In genomic region chr3:65392421-65392817, GRCm38 (mm10) we compare ENCODE assay signal across 8 mouse cellular contexts. TPM values are rescaled to one million over a fixed set of nuclear protein-coding genes. Genes with fewer than 3 reads are reported as not detected.
DNase-seq lines count a peak whose midpoint lies in the region; ATAC-seq and TF ChIP-seq lines count a peak whose summit lies in the region.

Gene Ssr3 (minus strand): TSS chr3:65392623.

- in situ Hi-C loops in CH12.LX (cut with MboI; ENCODE audit: low pct_ligation_motif_present, low pct_unique_long_range_greater_than_20kb, low sequenced_read_pairs) = loop anchor here (25.0 kb wide), 1 partner anchor 270 kb away; the partner anchor contains the start of gene Lekr1

- TF ChIP-seq POLR2A in CH12.LX (IDR thresholded peaks at IDR 0.05; ENCODE audit: low read depth, low read length) = peak; percentile 88

- no peak for TF ChIP-seq EP300 in CH12.LX (IDR thresholded peaks at IDR 0.05; ENCODE audit: low read length)

- WGBS in forebrain, embryonic 11.5 days = under 1% methylated on average over 36 of the region's 36 CpGs
- WGBS in heart, embryonic 16.5 days = under 1% methylated on average over 36 of the region's 36 CpGs
- under 1% methylated on average over 36 of the region's 36 CpGs for WGBS in liver, embryonic 15.5 days (ENCODE audit: insufficient replicate concordance)
- under 1% methylated on average over 36 of the region's 36 CpGs for WGBS in neural tube, embryonic 12.5 days

- H3K4me2 ChIP-seq in CH12.LX (ENCODE audit: insufficient read depth, low read depth, poor library complexity, severe bottlenecking) = peak within 1 kb of the TSS; percentile 81
- peak within 1 kb of the TSS; percentile 76 for H3K4me2 ChIP-seq in forebrain, embryonic 11.5 days (ENCODE audit: low read depth, low read length, severe bottlenecking)
- peak within 1 kb of the TSS; percentile 87 for H3K4me2 ChIP-seq in heart, embryonic 16.5 days (ENCODE audit: low read depth, low read length)
- H3K4me2 ChIP-seq in liver, embryonic 15.5 days = peak within 1 kb of the TSS; percentile 79
- H3K4me2 ChIP-seq in neural tube, embryonic 12.5 days (replicated peaks) = peak within 1 kb of the TSS; percentile 77

- H3K9ac ChIP-seq in CH12.LX (ENCODE audit: insufficient read depth, low read depth) = peak within 1 kb of the TSS; percentile 92
- H3K9ac ChIP-seq in forebrain, embryonic 11.5 days (ENCODE audit: low read length) = peak within 1 kb of the TSS; percentile 84
- H3K9ac ChIP-seq in heart, embryonic 16.5 days (ENCODE audit: low read length) = peak within 1 kb of the TSS; percentile 91
- H3K9ac ChIP-seq in liver, embryonic 15.5 days = peak within 1 kb of the TSS; percentile 88
- H3K9ac ChIP-seq in neural tube, embryonic 12.5 days = peak within 1 kb of the TSS; percentile 83

- dilution Hi-C loops in CH12.LX (cut with MboI; ENCODE audit: extremely low pct_ligation_motif_present, extremely low pct_unique_long_range_greater_than_20kb, low sequenced_read_pairs) = no loop called here

- peaks cover 37% of the 10 kb centered on the region for H3K79me2 ChIP-seq in CH12.LX (replicated peaks; ENCODE audit: control insufficient read depth, extremely low read depth, insufficient read depth, poor library complexity, severe bottlenecking)

- H3K27me3 ChIP-seq in CH12.LX (replicated peaks) = no peaks in the 10 kb centered on the region
- H3K27me3 ChIP-seq in forebrain, embryonic 11.5 days (ENCODE audit: control insufficient read depth, insufficient read depth, low read length) = no peaks in the 10 kb centered on the region
- no peaks in the 10 kb centered on the region for H3K27me3 ChIP-seq in heart, embryonic 16.5 days (ENCODE audit: control insufficient read depth, insufficient read depth, low read length)
- H3K27me3 ChIP-seq in liver, embryonic 15.5 days = no peaks in the 10 kb centered on the region
- no peaks in the 10 kb centered on the region for H3K27me3 ChIP-seq in neural tube, embryonic 12.5 days (replicated peaks)

- TF ChIP-seq RAD21 in CH12.LX (IDR thresholded peaks at IDR 0.05; ENCODE audit: low read depth, low read length) = no peak

- peak; percentile 99 for ATAC-seq in forebrain, embryonic 11.5 days (replicated peaks; ENCODE audit: low FRiP score)
- peak; percentile 99 for ATAC-seq in heart, embryonic 16.5 days (replicated peaks; ENCODE audit: extremely low read depth, insufficient read depth, low FRiP score)
- peak; percentile 98 for ATAC-seq in liver, embryonic 15.5 days (ENCODE audit: insufficient read depth)
- peak; percentile 100 for ATAC-seq in neural tube, embryonic 12.5 days (ENCODE audit: low FRiP score, low read depth)

- no peaks in the 10 kb centered on the region for H3K9me3 ChIP-seq in CH12.LX (replicated peaks; ENCODE audit: low read length)
- no peaks in the 10 kb centered on the region for H3K9me3 ChIP-seq in forebrain, embryonic 11.5 days (ENCODE audit: control insufficient read depth, low read length)
- no peaks in the 10 kb centered on the region for H3K9me3 ChIP-seq in heart, embryonic 16.5 days (replicated peaks; ENCODE audit: control insufficient read depth, low read length)
- H3K9me3 ChIP-seq in liver, embryonic 15.5 days (replicated peaks) = no peaks in the 10 kb centered on the region
- H3K9me3 ChIP-seq in neural tube, embryonic 12.5 days = no peaks in the 10 kb centered on the region

- DNase-seq in CH12.LX (ENCODE audit: extremely low read depth) = peak; percentile 97
- DNase-seq in c-Kit-positive CD71-positive TER-119-negative erythroid progenitor cells, embryonic 14.5 days (ENCODE audit: low read depth) = peak; percentile 87
- DNase-seq in forebrain, embryonic 11.5 days (ENCODE audit: low spot score) = peak; percentile 96
- DNase-seq in kidney, postnatal 36 days = peak; percentile 97 to 98
- DNase-seq in telencephalon, adult 2 months (ENCODE audit: low read depth, low spot score) = peak; percentile 98

- H3K27ac ChIP-seq in CH12.LX (ENCODE audit: insufficient read depth, low read depth) = peak within 1 kb of the TSS; percentile 55
- peak within 1 kb of the TSS; percentile 60; the same call in 1 of the 2 replicates for H3K27ac ChIP-seq in forebrain, embryonic 11.5 days (ENCODE audit: low read depth, low read length)
- peak within 1 kb of the TSS; percentile 88 for H3K27ac ChIP-seq in heart, embryonic 16.5 days (ENCODE audit: low read length)
- H3K27ac ChIP-seq in liver, embryonic 15.5 days (replicated peaks) = peak within 1 kb of the TSS; percentile 80
- peak within 1 kb of the TSS; percentile 77 for H3K27ac ChIP-seq in neural tube, embryonic 12.5 days

- no peak for TF ChIP-seq CTCF in CH12.LX (conservative IDR thresholded peaks at IDR 0.05 in 1 of 2, IDR thresholded peaks at IDR 0.05 in 1 of 2; ENCODE audit: low read depth in 2 of 2, low read length in 2 of 2)

- peaks cover 0 to 14% of the 10 kb centered on the region in 2 experiments; a peak in 1 of 4 replicates for H3K4me1 ChIP-seq in CH12.LX (ENCODE audit: control insufficient read depth in 1 of 2, insufficient read depth in 2 of 2)
- peaks cover 4% of the 10 kb centered on the region; the same call in 1 of the 2 replicates for H3K4me1 ChIP-seq in forebrain, embryonic 11.5 days (replicated peaks; ENCODE audit: control insufficient read depth, insufficient read depth, low read length)
- H3K4me1 ChIP-seq in heart, embryonic 16.5 days (ENCODE audit: control insufficient read depth, insufficient read depth, low read length) = peaks cover 7% of the 10 kb centered on the region
- H3K4me1 ChIP-seq in liver, embryonic 15.5 days (replicated peaks) = 0 out of 2 replicates have a peak, but pooled peaks cover 14% of the 10 kb centered on the region
- peaks cover 4% of the 10 kb centered on the region; the same call in 1 of the 2 replicates for H3K4me1 ChIP-seq in neural tube, embryonic 12.5 days

- peak within 1 kb of the TSS; percentile 87 to 96 (median 87) for H3K4me3 ChIP-seq in CH12.LX (replicated peaks in 1 of 3; ENCODE audit: low read depth in 2 of 3, low read length in 2 of 3, poor library complexity in 1 of 3)
- H3K4me3 ChIP-seq in forebrain, embryonic 11.5 days (ENCODE audit: low read depth, low read length) = peak within 1 kb of the TSS; percentile 81
- H3K4me3 ChIP-seq in heart, embryonic 16.5 days (ENCODE audit: low read length) = peak within 1 kb of the TSS; percentile 80
- H3K4me3 ChIP-seq in liver, embryonic 15.5 days (replicated peaks) = peak within 1 kb of the TSS; percentile 89
- H3K4me3 ChIP-seq in neural tube, embryonic 12.5 days = peak within 1 kb of the TSS; percentile 78

- peaks cover 13 to 26% of the 10 kb centered on the region in 2 experiments for H3K36me3 ChIP-seq in CH12.LX (replicated peaks in 1 of 2; ENCODE audit: control insufficient read depth in 1 of 2, insufficient read depth in 1 of 2, low read length in 1 of 2)
- H3K36me3 ChIP-seq in forebrain, embryonic 11.5 days (ENCODE audit: control insufficient read depth, insufficient read depth, low read length) = peaks cover 7% of the 10 kb centered on the region; the same call in 1 of the 2 replicates
- H3K36me3 ChIP-seq in heart, embryonic 16.5 days (ENCODE audit: control insufficient read depth, insufficient read depth) = peaks cover 20% of the 10 kb centered on the region
- H3K36me3 ChIP-seq in liver, embryonic 15.5 days (replicated peaks) = peaks cover 21% of the 10 kb centered on the region
- peaks cover 18% of the 10 kb centered on the region for H3K36me3 ChIP-seq in neural tube, embryonic 12.5 days

TF ChIP-seq in CH12.LX, 34 proteins besides CTCF, POLR2A, EP300 and RAD21 (continues in another document):
- TF ChIP-seq SIN3A (IDR thresholded peaks at IDR 0.05; ENCODE audit: low read length) = peak; percentile 74
- TF ChIP-seq RCOR1 (conservative IDR thresholded peaks at IDR 0.05; ENCODE audit: low read depth, low read length) = no peak
- 0 out of 2 replicates have a peak, but pooled peaks have one; percentile 53 for TF ChIP-seq MYC (IDR thresholded peaks at IDR 0.05; ENCODE audit: low read depth, low read length)
- TF ChIP-seq JUND (conservative IDR thresholded peaks at IDR 0.05; ENCODE audit: low read depth, low read length) = no peak
- peak; percentile 84 for TF ChIP-seq ZMIZ1 (IDR thresholded peaks at IDR 0.05; ENCODE audit: low read depth, low read length)
- TF ChIP-seq ELF1 (IDR thresholded peaks at IDR 0.05; ENCODE audit: low read depth, low read length) = peak; percentile 98
- peak; percentile 39; the same call in 1 of the 2 replicates for TF ChIP-seq IRF4 (IDR thresholded peaks at IDR 0.05; ENCODE audit: low read depth, low read length)
- no peak for TF ChIP-seq ETS1 (conservative IDR thresholded peaks at IDR 0.05; ENCODE audit: low read depth, low read length)
- TF ChIP-seq USF1 (IDR thresholded peaks at IDR 0.05; ENCODE audit: low read depth, low read length) = no peak
- peak; percentile 60 for TF ChIP-seq NRF1 (IDR thresholded peaks at IDR 0.05; ENCODE audit: low read depth, low read length)
- peak; percentile 73 for TF ChIP-seq TCF12 (IDR thresholded peaks at IDR 0.05; ENCODE audit: low read depth, low read length)
- peak; percentile 44; the same call in 1 of the 2 replicates for TF ChIP-seq GABPA (IDR thresholded peaks at IDR 0.05; ENCODE audit: insufficient replicate concordance, low read depth, low read length)
- TF ChIP-seq HCFC1 (IDR thresholded peaks at IDR 0.05; ENCODE audit: low read depth, low read length) = peak; percentile 98
- TF ChIP-seq MXI1 (IDR thresholded peaks at IDR 0.05; ENCODE audit: low read depth, low read length) = 0 out of 2 replicates have a peak, but pooled peaks have one; percentile 30
- no peak for TF ChIP-seq ZKSCAN1 (IDR thresholded peaks at IDR 0.05; ENCODE audit: borderline replicate concordance, low read depth, low read length)
- no peak for TF ChIP-seq SMC3 (IDR thresholded peaks at IDR 0.05; ENCODE audit: low read depth, low read length)
- TF ChIP-seq MAZ (IDR thresholded peaks at IDR 0.05; ENCODE audit: low read depth, low read length) = no peak
- TF ChIP-seq POLR2AphosphoS2 (IDR thresholded peaks at IDR 0.05; ENCODE audit: low read depth, low read length) = no peak; the same call in 1 of the 2 replicates
- no peak for TF ChIP-seq ZC3H11A (IDR thresholded peaks at IDR 0.05; ENCODE audit: low read depth, low read length)
- TF ChIP-seq CHD1 (IDR thresholded peaks at IDR 0.05; ENCODE audit: low read depth, low read length) = no peak
- TF ChIP-seq ZNF384 (IDR thresholded peaks at IDR 0.05; ENCODE audit: low read depth, low read length) = no peak

RNA-seq across cellular contexts. Expression of gene Ssr3, which starts in this region (rescaled TPM):
- total RNA-seq in CH12.LX (2012; rRNA removed) (118 and 132 TPM in 2 replicates), CH12.LX (2014; rRNA removed) (222 and 227 TPM in 2 replicates)
- polyA plus RNA-seq in CH12.LX (2012; ENCODE audit: insufficient read length, low read depth) = 163 and 165 TPM in 2 replicates
- 226 and 248 TPM in 2 replicates for polyA plus RNA-seq in forebrain, embryonic 11.5 days (2014; fragmentation: Nextera tagmentation; extraction: Ambion mirVana)
- polyA plus RNA-seq in heart, embryonic 16.5 days (2015; fragmentation: Nextera tagmentation; extraction: Ambion mirVana) = 205 and 208 TPM in 2 replicates
- 114 and 118 TPM in 2 replicates for polyA plus RNA-seq in liver, embryonic 15.5 days (2015; fragmentation: Nextera tagmentation; extraction: Ambion mirVana)
- 186 and 188 TPM in 2 replicates for polyA plus RNA-seq in neural tube, embryonic 12.5 days (2016; fragmentation: Nextera tagmentation; extraction: Ambion mirVana)

Comparison
In these comparisons a context has a peak if more than half of its experiments do, and no peak if none do; other contexts are left out.
1. Peak in every context shown above with its lines: DNase-seq, ATAC-seq, H3K4me3 ChIP-seq and H3K27ac ChIP-seq.